Mouse (Mus musculus) kidney, postnatal 0 days (tissue): ENCODE results near the gene Snapc5. TPM values are rescaled to one million over a fixed set of nuclear protein-coding genes. Genes with fewer than 3 reads are reported as not detected.

Experiments
- ATAC-seq: fragments of 200-750 bp; cut with Nextera tagmentation; replicated peaks from 2 replicates; pipeline ENCODE4 v1.8.0; 2017; ENCODE audit warnings: low read depth, moderate number of reproducible peaks, moderate TSS enrichment, moderate library complexity; ENCODE audit not compliant: low FRiP score
- DNase-seq: peaks from one replicate; pipeline ENCODE4 v3.0.0-alpha.2; 2016; ENCODE audit warnings: low spot score
- H3K27ac ChIP-seq: fragments of 300-500 bp; sonication (generic); 2 replicates; pipeline ENCODE4 v1.5.1; 2014; ENCODE audit warnings: mild to moderate bottlenecking
- H3K27me3 ChIP-seq: fragments of 300-500 bp; sonication (generic); 2 replicates; pipeline ENCODE4 v1.6.1; 2014; ENCODE audit warnings: low read length, mixed read lengths; ENCODE audit not compliant: insufficient read depth
- H3K36me3 ChIP-seq: fragments of 300-500 bp; sonication (generic); 2 replicates; pipeline ENCODE4 v1.6.1; 2014; ENCODE audit warnings: low read length, mixed read lengths; ENCODE audit not compliant: insufficient read depth
- H3K4me1 ChIP-seq: fragments of 300-500 bp; sonication (generic); replicated peaks from 2 replicates; pipeline ENCODE4 v1.6.1; 2014; ENCODE audit warnings: antibody characterized with exemption, low read length, mixed read lengths; ENCODE audit not compliant: insufficient read depth
- H3K4me2 ChIP-seq: fragments of 300-500 bp; sonication (generic); 2 replicates; pipeline ENCODE4 v1.6.1; 2014; ENCODE audit warnings: mild to moderate bottlenecking, low read length, moderate library complexity, mixed read lengths
- H3K4me3 ChIP-seq: fragments of 300-500 bp; sonication (generic); replicated peaks from 2 replicates; pipeline ENCODE4 v1.5.1; 2014; ENCODE audit warnings: low read depth, low read length
- H3K9ac ChIP-seq: fragments of 300-500 bp; sonication (generic); 2 replicates; pipeline ENCODE4 v1.6.1; 2014; ENCODE audit warnings: low read depth, low read length
- H3K9me3 ChIP-seq: fragments of 300-500 bp; sonication (generic); replicated peaks from 2 replicates; pipeline ENCODE4 v1.6.1; 2016; ENCODE audit warnings: low read length, inconsistent platforms, mixed read lengths
- CTCF ChIP-seq: IDR thresholded peaks from 2 replicates; pipeline ENCODE4 v1.5.1; 2016; ENCODE audit warnings: antibody characterized with exemption, low read depth, mild to moderate bottlenecking, moderate library complexity
- WGBS: fragments of 180-500 bp; shearing (Covaris S2); extraction: QIAGEN DNeasy Blood & Tissue Kit; methylation state at CpG from one replicate; pipeline ENCODE4 v1.1.7; 2014; 5-methylcytosine and 5-hydroxymethylcytosine counted together
- polyA plus RNA-seq: library from polyadenylated mRNA; unstranded; fragments of >200 nt; fragmentation: Nextera tagmentation; extraction: Ambion mirVana; gene quantifications from 2 replicates; pipeline ENCODE4 v1.2.1, GENCODE M21; 2015

Snapc5 gene
- polyA plus RNA-seq, 1 experiment from 2014 or later, result 25.8 TPM

GRCm38 (mm10) chr9:64221480-64221879 lies 42.4 kb downstream of the Snapc5 start:
- H3K4me1 ChIP-seq, result peaks cover 12% of the 10 kb centered on the region
- H3K27me3 ChIP-seq, result no peaks in the 10 kb centered on the region
- no peak overlapping the region for H3K27ac ChIP-seq
- no peak overlapping the region for H3K4me3 ChIP-seq
- no peak overlapping the region for H3K9ac ChIP-seq
- 80% methylated on average over 4 of the region's 4 CpGs for WGBS
- ATAC-seq (no peak), DNase-seq (no peak)
- TF ChIP-seq CTCF, result no peak
- H3K36me3 ChIP-seq, result no peaks in the 10 kb centered on the region
- no peaks in the 10 kb centered on the region for H3K9me3 ChIP-seq
- H3K4me2 ChIP-seq, result no peak overlapping the region

- no peak overlapping the region for H3K27ac ChIP-seq
- ATAC-seq (no peak), DNase-seq (no peak)
- no peaks in the 10 kb centered on the region for H3K9me3 ChIP-seq
- no peak overlapping the region for H3K4me2 ChIP-seq
- TF ChIP-seq CTCF, result no peak
- H3K36me3 ChIP-seq, result no peaks in the 10 kb centered on the region
- 60% methylated on average over 2 of the region's 2 CpGs for WGBS
- no peaks in the 10 kb centered on the region for H3K27me3 ChIP-seq
- H3K4me1 ChIP-seq, result peaks cover 12% of the 10 kb centered on the region; the same call in 1 of the 2 replicates
- H3K4me3 ChIP-seq, result no peak overlapping the region
- no peak overlapping the region for H3K9ac ChIP-seq
Observed at GRCm38 (mm10) chr9:64222098-64222497, 43.0 kb downstream of the Snapc5 start.

DNA sequence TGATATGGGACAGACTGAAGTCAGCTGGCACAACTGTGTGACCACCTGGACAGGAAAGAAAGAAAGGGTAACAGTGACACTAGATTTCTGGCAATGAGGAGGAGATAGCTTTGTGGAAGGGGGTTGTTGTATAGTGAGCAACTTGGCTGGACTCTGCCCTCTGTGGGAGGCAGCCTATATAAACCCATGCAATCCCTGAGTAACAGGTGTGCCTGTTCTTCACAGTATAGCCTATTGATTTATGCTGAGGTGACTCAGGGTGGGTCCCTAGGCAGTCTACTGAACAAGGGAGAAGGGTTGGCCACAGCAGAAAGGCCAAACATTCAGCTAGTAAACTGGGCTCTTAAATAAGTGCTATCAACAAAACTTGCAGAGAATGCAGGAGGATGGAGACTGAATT lies 46.7 kb downstream of the Snapc5 start:
- Histone ChIP-seq H3K36me3 (no peaks in the 10 kb centered on the region), H3K4me3 (no peak overlapping the region), H3K4me1 (peaks cover under 1% of the 10 kb centered on the region; the same call in 1 of the 2 replicates), H3K9ac (no peak overlapping the region), H3K27me3 (no peaks in the 10 kb centered on the region), H3K9me3 (no peaks in the 10 kb centered on the region), H3K4me2 (no peak overlapping the region), H3K27ac (no peak overlapping the region)
- no peak for ATAC-seq
- TF ChIP-seq CTCF, result no peak
- DNase-seq, result no peak

- Histone ChIP-seq H3K4me1 (peaks cover 17% of the 10 kb centered on the region), H3K9ac (no peak overlapping the region), H3K4me2 (no peak overlapping the region), H3K36me3 (no peaks in the 10 kb centered on the region), H3K27me3 (no peaks in the 10 kb centered on the region), H3K27ac (no peak overlapping the region), H3K4me3 (no peak overlapping the region), H3K9me3 (no peaks in the 10 kb centered on the region)
- ATAC-seq (no peak), DNase-seq (no peak)
- no peak for TF ChIP-seq CTCF
- WGBS, result 68% methylated on average over 12 of the region's 12 CpGs
Observed at GRCm38 (mm10) chr9:64227736-64228135, 48.7 kb downstream of the Snapc5 start.

DNA sequence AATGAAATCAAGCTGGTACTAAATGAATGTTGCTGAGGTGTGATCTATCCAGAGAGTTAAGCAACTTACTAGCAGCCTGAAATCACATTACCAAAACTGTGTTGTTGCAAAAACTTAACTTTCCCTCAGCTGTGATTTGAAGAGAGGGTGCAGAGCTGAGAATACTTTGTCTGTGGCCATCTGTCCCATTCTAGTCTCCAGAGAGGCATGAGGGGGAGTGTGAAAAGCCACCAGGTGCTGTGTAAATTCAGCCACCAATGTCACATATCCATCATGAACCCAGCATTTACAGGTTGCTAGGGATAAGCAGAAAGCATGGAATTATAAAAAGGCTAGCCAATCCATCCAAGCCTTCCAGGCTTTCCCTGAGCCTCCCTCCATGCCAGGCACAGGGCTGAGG lies 49.9 kb downstream of the Snapc5 start:
- Histone ChIP-seq H3K36me3 (no peaks in the 10 kb centered on the region), H3K27ac (no peak overlapping the region), H3K4me2 (no peak overlapping the region), H3K9ac (no peak overlapping the region), H3K9me3 (no peaks in the 10 kb centered on the region), H3K4me1 (peaks cover 17% of the 10 kb centered on the region), H3K4me3 (no peak overlapping the region), H3K27me3 (no peaks in the 10 kb centered on the region)
- TF ChIP-seq CTCF, result no peak
- no peak for DNase-seq
- no peak for ATAC-seq

DNA sequence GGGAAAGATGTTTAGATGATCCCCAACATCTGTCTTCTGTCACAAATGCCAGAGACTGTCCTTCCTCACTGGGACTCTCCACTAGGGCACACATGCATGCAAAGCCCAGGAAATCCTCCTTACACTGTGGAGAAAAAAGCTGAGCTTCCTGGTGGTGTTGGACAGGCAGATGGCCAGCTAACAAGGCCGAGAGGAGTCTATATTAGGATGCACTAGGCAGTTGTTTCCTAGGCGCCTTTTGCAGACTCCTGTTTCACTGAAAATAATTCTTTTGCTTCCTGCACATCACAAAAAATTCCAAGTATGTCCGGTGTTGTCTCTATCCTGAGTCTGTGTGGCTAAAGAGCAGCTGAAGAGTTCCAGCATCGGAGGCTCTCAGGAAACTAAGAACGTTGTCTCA lies 52.1 kb downstream of the Snapc5 start:
- ATAC-seq, result no peak
- Histone ChIP-seq H3K9ac (no peak overlapping the region), H3K27me3 (no peaks in the 10 kb centered on the region), H3K9me3 (no peaks in the 10 kb centered on the region), H3K4me1 (peaks cover 29% of the 10 kb centered on the region), H3K4me2 (no peak overlapping the region), H3K36me3 (no peaks in the 10 kb centered on the region), H3K27ac (peak overlapping the region; percentile 51; the same call in 1 of the 2 replicates), H3K4me3 (no peak overlapping the region)
- 37% methylated on average over 5 of the region's 5 CpGs for WGBS
- peak; percentile 63 for DNase-seq
- no peak for TF ChIP-seq CTCF

DNA sequence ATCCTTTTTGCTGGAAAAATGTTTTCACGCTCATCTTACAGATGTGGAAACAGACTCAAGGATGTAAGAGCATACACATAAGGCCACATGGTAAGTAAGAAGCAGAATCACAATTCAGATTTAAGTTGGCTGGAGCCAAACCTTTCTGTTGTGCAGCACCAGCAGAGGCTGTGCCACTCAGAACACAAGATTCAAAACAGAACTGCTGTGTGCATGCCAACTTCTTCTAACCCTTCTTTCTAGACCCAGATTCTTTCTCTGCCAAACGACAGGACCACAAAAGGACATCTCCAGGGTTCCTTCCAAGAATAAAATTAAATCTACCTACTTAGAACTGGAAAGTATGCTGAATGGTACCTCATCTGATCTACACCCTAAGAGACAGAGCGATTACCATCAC lies 52.6 kb downstream of the Snapc5 start:
- ATAC-seq (no peak), DNase-seq (no peak)
- peaks cover 29% of the 10 kb centered on the region for H3K4me1 ChIP-seq
- H3K27me3 ChIP-seq, result no peaks in the 10 kb centered on the region
- H3K27ac ChIP-seq, result peak overlapping the region; percentile 51; the same call in 1 of the 2 replicates
- H3K4me3 ChIP-seq, result no peak overlapping the region
- no peak overlapping the region for H3K4me2 ChIP-seq
- 73% methylated on average over 3 of the region's 3 CpGs for WGBS
- no peak for TF ChIP-seq CTCF
- H3K36me3 ChIP-seq, result no peaks in the 10 kb centered on the region
- H3K9me3 ChIP-seq, result no peaks in the 10 kb centered on the region
- no peak overlapping the region for H3K9ac ChIP-seq
